Mouse (Mus musculus) kidney, postnatal 0 days (tissue): ENCODE data around the gene Prkaca. TPM values are rescaled to one million over a fixed set of nuclear protein-coding genes. Genes with fewer than 3 reads are reported as not detected.
"Not testable (repeated sequence)": the region's sequence is repeated elsewhere in the genome, so short reads cannot be mapped to it uniquely, and the experiment has no call there.

Experiments
- ATAC-seq: fragments of 200-750 bp; cut with Nextera tagmentation; replicated peaks from 2 replicates; pipeline ENCODE4 v1.8.0; 2017; ENCODE audit warnings: low read depth, moderate number of reproducible peaks, moderate TSS enrichment, moderate library complexity; ENCODE audit not compliant: low FRiP score
- DNase-seq: peaks from one replicate; pipeline ENCODE4 v3.0.0-alpha.2; 2016; ENCODE audit warnings: low spot score
- H3K27ac ChIP-seq: fragments of 300-500 bp; sonication (generic); 2 replicates; pipeline ENCODE4 v1.5.1; 2014; ENCODE audit warnings: mild to moderate bottlenecking
- H3K27me3 ChIP-seq: fragments of 300-500 bp; sonication (generic); 2 replicates; pipeline ENCODE4 v1.6.1; 2014; ENCODE audit warnings: low read length, mixed read lengths; ENCODE audit not compliant: insufficient read depth
- H3K36me3 ChIP-seq: fragments of 300-500 bp; sonication (generic); 2 replicates; pipeline ENCODE4 v1.6.1; 2014; ENCODE audit warnings: low read length, mixed read lengths; ENCODE audit not compliant: insufficient read depth
- H3K4me1 ChIP-seq: fragments of 300-500 bp; sonication (generic); replicated peaks from 2 replicates; pipeline ENCODE4 v1.6.1; 2014; ENCODE audit warnings: antibody characterized with exemption, low read length, mixed read lengths; ENCODE audit not compliant: insufficient read depth
- H3K4me2 ChIP-seq: fragments of 300-500 bp; sonication (generic); 2 replicates; pipeline ENCODE4 v1.6.1; 2014; ENCODE audit warnings: mild to moderate bottlenecking, low read length, moderate library complexity, mixed read lengths
- H3K4me3 ChIP-seq: fragments of 300-500 bp; sonication (generic); replicated peaks from 2 replicates; pipeline ENCODE4 v1.5.1; 2014; ENCODE audit warnings: low read depth, low read length
- H3K9ac ChIP-seq: fragments of 300-500 bp; sonication (generic); 2 replicates; pipeline ENCODE4 v1.6.1; 2014; ENCODE audit warnings: low read depth, low read length
- H3K9me3 ChIP-seq: fragments of 300-500 bp; sonication (generic); replicated peaks from 2 replicates; pipeline ENCODE4 v1.6.1; 2016; ENCODE audit warnings: low read length, inconsistent platforms, mixed read lengths
- CTCF ChIP-seq: IDR thresholded peaks from 2 replicates; pipeline ENCODE4 v1.5.1; 2016; ENCODE audit warnings: antibody characterized with exemption, low read depth, mild to moderate bottlenecking, moderate library complexity
- WGBS: fragments of 180-500 bp; shearing (Covaris S2); extraction: QIAGEN DNeasy Blood & Tissue Kit; methylation state at CpG from one replicate; pipeline ENCODE4 v1.1.7; 2014; 5-methylcytosine and 5-hydroxymethylcytosine counted together
- polyA plus RNA-seq: library from polyadenylated mRNA; unstranded; fragments of >200 nt; fragmentation: Nextera tagmentation; extraction: Ambion mirVana; gene quantifications from 2 replicates; pipeline ENCODE4 v1.2.1, GENCODE M21; 2015

Gene Prkaca
- polyA plus RNA-seq, 1 experiment from 2014 or later: 104 TPM

GRCm38 (mm10) chr8:83978200-83978599 lies 5.4 kb downstream of the Prkaca start:
- WGBS: 75% methylated on average over 9 of the region's 9 CpGs
- H3K36me3 ChIP-seq: peaks cover 9% of the 10 kb centered on the region; the same call in 1 of the 2 replicates
- no peaks in the 10 kb centered on the region for H3K9me3 ChIP-seq
- no peak overlapping the region for H3K4me3 ChIP-seq
- TF ChIP-seq CTCF: no peak
- peaks cover 14% of the 10 kb centered on the region for H3K4me1 ChIP-seq
- H3K27me3 ChIP-seq: no peaks in the 10 kb centered on the region
- peak overlapping the region; percentile 42; the same call in 1 of the 2 replicates for H3K9ac ChIP-seq
- DNase-seq (no peak), ATAC-seq (no peak)
- H3K4me2 ChIP-seq: no peak overlapping the region
- peak overlapping the region; percentile 66; the same call in 1 of the 2 replicates for H3K27ac ChIP-seq

- Histone ChIP-seq H3K4me3 (no peak overlapping the region), H3K4me2 (no peak overlapping the region), H3K27me3 (no peaks in the 10 kb centered on the region), H3K4me1 (peaks cover 14% of the 10 kb centered on the region), H3K36me3 (peaks cover 25% of the 10 kb centered on the region), H3K27ac (no peak overlapping the region), H3K9me3 (no peaks in the 10 kb centered on the region), H3K9ac (no peak overlapping the region)
- no peak for TF ChIP-seq CTCF
- 83% methylated on average over 1 of the region's 1 CpGs for WGBS
- no peak for ATAC-seq
- DNase-seq: no peak
These were observed 7.5 kb downstream of the Prkaca start for GRCm38 (mm10) chr8:83980250-83980649.

- Histone ChIP-seq H3K4me1 (peaks cover 14% of the 10 kb centered on the region), H3K27ac (no peak overlapping the region), H3K27me3 (no peaks in the 10 kb centered on the region), H3K9ac (no peak overlapping the region), H3K9me3 (no peaks in the 10 kb centered on the region), H3K4me2 (no peak overlapping the region), H3K36me3 (peaks cover 28% of the 10 kb centered on the region), H3K4me3 (no peak overlapping the region)
- 79% methylated on average over 8 of the region's 8 CpGs for WGBS
- no peak for TF ChIP-seq CTCF
- ATAC-seq: no peak
- DNase-seq: no peak
These were observed 8.1 kb downstream of the Prkaca start for GRCm38 (mm10) chr8:83980845-83981244.

GRCm38 (mm10) chr8:83981533-83981932 lies 8.7 kb downstream of the Prkaca start:
- Histone ChIP-seq H3K4me3 (no peak overlapping the region), H3K9me3 (no peaks in the 10 kb centered on the region), H3K4me2 (no peak overlapping the region), H3K27me3 (no peaks in the 10 kb centered on the region), H3K27ac (no peak overlapping the region), H3K4me1 (peaks cover 14% of the 10 kb centered on the region), H3K36me3 (peaks cover 35% of the 10 kb centered on the region), H3K9ac (no peak overlapping the region)
- no peak for TF ChIP-seq CTCF
- ATAC-seq (no peak), DNase-seq (no peak)
- 95% methylated on average over 7 of the region's 7 CpGs for WGBS

- Histone ChIP-seq H3K4me3 (no peak overlapping the region), H3K27me3 (no peaks in the 10 kb centered on the region), H3K27ac (no peak overlapping the region), H3K36me3 (peaks cover 44% of the 10 kb centered on the region), H3K9ac (no peak overlapping the region), H3K4me2 (no peak overlapping the region), H3K9me3 (no peaks in the 10 kb centered on the region), H3K4me1 (peaks cover 7% of the 10 kb centered on the region)
- no peak for DNase-seq
- no peak for TF ChIP-seq CTCF
- no peak for ATAC-seq
- WGBS: 91% methylated on average over 4 of the region's 4 CpGs
These were observed 9.7 kb downstream of the Prkaca start for GRCm38 (mm10) chr8:83982449-83982848.

GRCm38 (mm10) chr8:83983222-83983621 lies 10.4 kb downstream of the Prkaca start:
- not testable (repeated sequence) for DNase-seq, H3K4me3 ChIP-seq, H3K27me3 ChIP-seq, H3K4me2 ChIP-seq, H3K4me1 ChIP-seq, H3K9me3 ChIP-seq, H3K27ac ChIP-seq, ATAC-seq, H3K9ac ChIP-seq
- TF ChIP-seq CTCF: peak; percentile 43
- 98% methylated on average over 2 of the region's 2 CpGs for WGBS
- H3K36me3 ChIP-seq: peaks cover 45% of the 10 kb centered on the region

GRCm38 (mm10) chr8:83989243-83989642 lies 16.4 kb downstream of the Prkaca start:
- H3K4me2 ChIP-seq: no peak overlapping the region
- H3K4me3 ChIP-seq: no peak overlapping the region
- no peak for TF ChIP-seq CTCF
- no peak overlapping the region for H3K9ac ChIP-seq
- no peak overlapping the region for H3K27ac ChIP-seq
- no peaks in the 10 kb centered on the region for H3K27me3 ChIP-seq
- WGBS: 85% methylated on average over 7 of the region's 7 CpGs
- no peaks in the 10 kb centered on the region for H3K9me3 ChIP-seq
- H3K36me3 ChIP-seq: peaks cover 57% of the 10 kb centered on the region
- no peak for ATAC-seq
- no peaks in the 10 kb centered on the region for H3K4me1 ChIP-seq
- no peak for DNase-seq
